Mouse (Mus musculus) lung, embryonic 15.5 days (tissue): ENCODE data around the gene Tnpo2. TPM values are rescaled to one million over a fixed set of nuclear protein-coding genes. Genes with fewer than 3 reads are reported as not detected.

ENCODE experiments used
- ATAC-seq: fragments of 200-750 bp; cut with Nextera tagmentation; 2 replicates; pipeline ENCODE4 v1.8.0; 2017; ENCODE audit warnings: moderate number of reproducible peaks, borderline replicate concordance; ENCODE audit not compliant: low FRiP score, low TSS enrichment; ENCODE audit errors: extremely low read depth
- H3K27ac ChIP-seq: fragments of 300-500 bp; sonication (generic); 2 replicates; pipeline ENCODE4 v1.5.1; 2015; ENCODE audit warnings: moderate library complexity, mild to moderate bottlenecking, inconsistent platforms
- H3K27me3 ChIP-seq: fragments of 300-500 bp; sonication (generic); 2 replicates; pipeline ENCODE4 v1.6.1; 2015; ENCODE audit warnings: inconsistent platforms
- H3K36me3 ChIP-seq: fragments of 300-500 bp; sonication (generic); 2 replicates; pipeline ENCODE4 v1.6.1; 2015; ENCODE audit warnings: inconsistent platforms
- H3K4me1 ChIP-seq: fragments of 300-500 bp; sonication (generic); 2 replicates; pipeline ENCODE4 v1.6.1; 2015; ENCODE audit warnings: inconsistent platforms
- H3K4me2 ChIP-seq: fragments of 300-500 bp; sonication (generic); 2 replicates; pipeline ENCODE4 v1.6.1; 2015; ENCODE audit warnings: inconsistent platforms, mild to moderate bottlenecking, moderate library complexity
- H3K4me3 ChIP-seq: fragments of 300-500 bp; sonication (generic); 2 replicates; pipeline ENCODE4 v1.5.1; 2015; ENCODE audit warnings: mild to moderate bottlenecking, inconsistent platforms
- H3K9ac ChIP-seq: fragments of 300-500 bp; sonication (generic); 2 replicates; pipeline ENCODE4 v1.6.1; 2015; ENCODE audit warnings: inconsistent platforms
- H3K9me3 ChIP-seq: fragments of 300-500 bp; sonication (generic); 2 replicates; pipeline ENCODE4 v1.6.1; 2016; ENCODE audit warnings: inconsistent platforms
- WGBS: fragments of 180-500 bp; shearing (Covaris S2); methylation state at CpG from one replicate; pipeline ENCODE4 v1.1.7; 2015; 5-methylcytosine and 5-hydroxymethylcytosine counted together
- microRNA-seq: library from miRNA; unstranded; fragments of <30 nt; microRNA quantifications from one replicate; pipeline ENCODE4, GENCODE M21; 2016
- polyA plus RNA-seq: library from polyadenylated mRNA; unstranded; fragments of >200 nt; fragmentation: Nextera tagmentation; extraction: Ambion mirVana; gene quantifications from 2 replicates; pipeline ENCODE4 v1.2.1, GENCODE M21; 2015

Tnpo2 gene
- polyA plus RNA-seq, 1 experiment from 2014 or later = 32.3 TPM

- ATAC-seq = no peak
- H3K4me3 ChIP-seq = no peak overlapping the region
- H3K4me2 ChIP-seq = no peak overlapping the region
- 86% methylated on average over 13 of the region's 13 CpGs for WGBS
- no peak overlapping the region for H3K27ac ChIP-seq
- peaks cover 46% of the 10 kb centered on the region; the same call in 1 of the 2 replicates for H3K36me3 ChIP-seq
- no peaks in the 10 kb centered on the region for H3K27me3 ChIP-seq
- no peaks in the 10 kb centered on the region for H3K4me1 ChIP-seq
- no peaks in the 10 kb centered on the region for H3K9me3 ChIP-seq
- no peak overlapping the region for H3K9ac ChIP-seq
These were observed 58.3 kb downstream of the Tnpo2 start for GRCm38 (mm10) chr8:85095051-85095450.

GRCm38 (mm10) chr8:85095566-85095965 lies 58.9 kb downstream of the Tnpo2 start:
- no peak overlapping the region for H3K4me2 ChIP-seq
- WGBS = 88% methylated on average over 7 of the region's 7 CpGs
- peaks cover 46% of the 10 kb centered on the region; the same call in 1 of the 2 replicates for H3K36me3 ChIP-seq
- ATAC-seq = no peak
- no peak overlapping the region for H3K9ac ChIP-seq
- H3K27ac ChIP-seq = no peak overlapping the region
- H3K9me3 ChIP-seq = no peaks in the 10 kb centered on the region
- no peaks in the 10 kb centered on the region for H3K4me1 ChIP-seq
- no peaks in the 10 kb centered on the region for H3K27me3 ChIP-seq
- no peak overlapping the region for H3K4me3 ChIP-seq

- no peaks in the 10 kb centered on the region for H3K9me3 ChIP-seq
- H3K27ac ChIP-seq = no peak overlapping the region
- H3K4me1 ChIP-seq = no peaks in the 10 kb centered on the region
- ATAC-seq = no peak
- 89% methylated on average over 16 of the region's 16 CpGs for WGBS
- no peak overlapping the region for H3K4me3 ChIP-seq
- H3K9ac ChIP-seq = no peak overlapping the region
- peaks cover 43% of the 10 kb centered on the region; the same call in 1 of the 2 replicates for H3K36me3 ChIP-seq
- H3K27me3 ChIP-seq = no peaks in the 10 kb centered on the region
- H3K4me2 ChIP-seq = no peak overlapping the region
These were observed 59.5 kb downstream of the Tnpo2 start for GRCm38 (mm10) chr8:85096196-85096595.

- no peak overlapping the region for H3K4me2 ChIP-seq
- 72% methylated on average over 4 of the region's 4 CpGs for WGBS
- no peaks in the 10 kb centered on the region for H3K4me1 ChIP-seq
- no peak overlapping the region for H3K4me3 ChIP-seq
- H3K9me3 ChIP-seq = no peaks in the 10 kb centered on the region
- H3K36me3 ChIP-seq = peaks cover 43% of the 10 kb centered on the region; the same call in 1 of the 2 replicates
- no peak for ATAC-seq
- no peak overlapping the region for H3K9ac ChIP-seq
- H3K27ac ChIP-seq = no peak overlapping the region
- no peaks in the 10 kb centered on the region for H3K27me3 ChIP-seq
These were observed 60.1 kb downstream of the Tnpo2 start for GRCm38 (mm10) chr8:85096850-85097249.

- H3K9me3 ChIP-seq = no peaks in the 10 kb centered on the region
- H3K27ac ChIP-seq = no peak overlapping the region
- 79% methylated on average over 4 of the region's 4 CpGs for WGBS
- H3K27me3 ChIP-seq = no peaks in the 10 kb centered on the region
- no peak for ATAC-seq
- no peak overlapping the region for H3K4me2 ChIP-seq
- H3K9ac ChIP-seq = no peak overlapping the region
- no peaks in the 10 kb centered on the region for H3K4me1 ChIP-seq
- no peak overlapping the region for H3K4me3 ChIP-seq
- H3K36me3 ChIP-seq = peaks cover 28% of the 10 kb centered on the region; the same call in 1 of the 2 replicates
These were observed 63.5 kb downstream of the Tnpo2 start for GRCm38 (mm10) chr8:85100076-85100665.

Small RNA genes within 50 kb of the gene (microRNA-seq; reads per million reads assigned to microRNA genes)
- not detected for gene Mir7070

Other genes with a start within 250 kb of the Tnpo2 start
- gene Nfix, start 236.6 kb upstream of the Tnpo2 start, polyA plus RNA-seq = 39.2 and 42.7 TPM in 2 replicates
- 6.0 and 6.3 TPM in 2 replicates for gene Dand5, start 214.1 kb upstream of the Tnpo2 start, polyA plus RNA-seq
- gene Gadd45gip1, start 205.4 kb upstream of the Tnpo2 start, polyA plus RNA-seq = 43.4 and 47.0 TPM in 2 replicates
- gene Rad23a, start 196.2 kb upstream of the Tnpo2 start, polyA plus RNA-seq = 112 and 127 TPM in 2 replicates
- gene Calr, start 190.0 kb upstream of the Tnpo2 start, polyA plus RNA-seq = 1,037 and 1,080 TPM in 2 replicates
- gene Farsa, start 179.9 kb upstream of the Tnpo2 start, polyA plus RNA-seq = 96.9 and 98.9 TPM in 2 replicates
- gene Syce2, start 164.8 kb upstream of the Tnpo2 start, polyA plus RNA-seq = 69.6 and 72.1 TPM in 2 replicates
- 34.9 and 35.7 TPM in 2 replicates for gene Gcdh, start 143.0 kb upstream of the Tnpo2 start, polyA plus RNA-seq
- 1.6 and 3.1 TPM in 2 replicates for gene Klf1, start 135.0 kb upstream of the Tnpo2 start, polyA plus RNA-seq
- 14.8 and 15.4 TPM in 2 replicates for gene Dnase2a, start 128.4 kb upstream of the Tnpo2 start, polyA plus RNA-seq
- gene Mast1, start 99.6 kb upstream of the Tnpo2 start, polyA plus RNA-seq = 0.49 TPM in 2 replicates
- gene Rtbdn, start 89.9 kb upstream of the Tnpo2 start, polyA plus RNA-seq = 0.12 and 0.13 TPM in 2 replicates
- gene Gm49661, start 67.5 kb upstream of the Tnpo2 start, polyA plus RNA-seq = not detected in 2 replicates
- 727 and 733 TPM in 2 replicates for gene Prdx2, start 67.3 kb upstream of the Tnpo2 start, polyA plus RNA-seq
- 114 and 120 TPM in 2 replicates for gene Rnaseh2a, start 67.1 kb upstream of the Tnpo2 start, polyA plus RNA-seq
- gene Junb, start 58.2 kb upstream of the Tnpo2 start, polyA plus RNA-seq = 17.4 and 20.5 TPM in 2 replicates
- 23.2 and 23.9 TPM in 2 replicates for gene Hook2, start 46.3 kb upstream of the Tnpo2 start, polyA plus RNA-seq
- gene Best2, start 22.4 kb upstream of the Tnpo2 start, polyA plus RNA-seq = not detected in 2 replicates
- gene Asna1, start 11.6 kb upstream of the Tnpo2 start, polyA plus RNA-seq = 124 and 128 TPM in 2 replicates
- 107 and 118 TPM in 2 replicates for gene Trir, start 10.1 kb upstream of the Tnpo2 start, polyA plus RNA-seq
- 27.9 and 28.4 TPM in 2 replicates for gene Fbxw9, start 23.1 kb downstream of the Tnpo2 start, polyA plus RNA-seq
- not detected in 2 replicates for gene Gm5741, start 31.1 kb downstream of the Tnpo2 start, polyA plus RNA-seq
- 54.4 and 56.8 TPM in 2 replicates for gene Dhps, start 34.8 kb downstream of the Tnpo2 start, polyA plus RNA-seq
- gene Wdr83os, start 43.8 kb downstream of the Tnpo2 start, polyA plus RNA-seq = 140 and 145 TPM in 2 replicates
- gene Wdr83, start 44.4 kb downstream of the Tnpo2 start, polyA plus RNA-seq = 44.3 and 44.7 TPM in 2 replicates
- 35.9 and 40.1 TPM in 2 replicates for gene Man2b1, start 46.4 kb downstream of the Tnpo2 start, polyA plus RNA-seq
- 2.9 and 3.0 TPM in 2 replicates for gene Zfp791, start 86.2 kb downstream of the Tnpo2 start, polyA plus RNA-seq
- not detected in 2 replicates for gene Cks1brt, start 115.0 kb downstream of the Tnpo2 start, polyA plus RNA-seq
- gene Olfr371, start 189.1 kb downstream of the Tnpo2 start, polyA plus RNA-seq = not detected in 2 replicates